Mouse (Mus musculus) left cerebral cortex, adult 8-10 months (tissue): ENCODE data around the gene Clec16a. TPM values are rescaled to one million over a fixed set of nuclear protein-coding genes. Genes with fewer than 3 reads are reported as not detected.

Experiments used
- DNase-seq, 2 experiments: peaks; one replicate each; pipeline ENCODE4 v3.0.0; 2022; ENCODE audit warnings: low spot score in 2 of 2
- total RNA-seq, 4 experiments: library from RNA; stranded (reverse); gene quantifications; 2 replicates each; pipeline ENCODE4 v1.2.4; 2022

Gene Clec16a
- total RNA-seq, 4 experiments from 2014 or later: 89.8 to 97.2 (median 91.2) TPM

DNA sequence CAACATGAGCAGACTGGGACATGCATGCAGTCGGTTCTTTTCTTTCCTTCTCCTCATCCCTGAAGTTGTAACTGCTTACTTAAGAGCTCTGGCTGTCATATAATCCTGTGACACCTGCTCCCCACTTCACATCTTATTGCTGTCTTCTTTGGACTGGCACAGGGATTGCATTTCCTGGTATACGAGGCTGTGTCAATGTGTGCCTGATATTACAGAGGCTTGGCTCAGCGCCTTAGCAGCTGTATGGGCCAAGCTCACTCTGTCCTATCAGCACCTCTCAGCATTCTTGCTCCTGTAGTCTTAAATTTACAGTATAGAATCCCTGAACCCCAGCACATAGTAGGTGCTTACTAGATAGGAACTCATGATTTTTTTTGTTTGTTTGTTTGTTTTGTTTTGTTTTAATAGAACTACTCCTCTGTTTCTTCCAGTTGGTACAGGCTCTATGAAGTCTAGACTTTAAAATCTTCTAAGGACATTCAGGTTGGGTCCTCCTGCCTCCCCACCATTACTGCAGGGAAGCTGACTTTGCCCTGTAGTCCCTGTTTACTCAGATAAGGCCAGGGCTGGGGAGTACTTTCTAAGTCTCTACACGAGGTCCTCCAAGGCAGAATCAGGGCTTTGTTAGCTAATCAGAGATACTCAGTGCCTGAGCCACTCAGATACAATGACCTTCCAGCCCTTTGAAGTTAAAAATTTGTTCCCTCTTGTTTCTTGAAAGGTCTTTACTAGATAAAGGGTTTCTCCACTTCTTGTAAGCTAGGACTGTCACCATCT, 97.9 kb downstream of the Clec16a start:
- DNase-seq: no peak

DNA sequence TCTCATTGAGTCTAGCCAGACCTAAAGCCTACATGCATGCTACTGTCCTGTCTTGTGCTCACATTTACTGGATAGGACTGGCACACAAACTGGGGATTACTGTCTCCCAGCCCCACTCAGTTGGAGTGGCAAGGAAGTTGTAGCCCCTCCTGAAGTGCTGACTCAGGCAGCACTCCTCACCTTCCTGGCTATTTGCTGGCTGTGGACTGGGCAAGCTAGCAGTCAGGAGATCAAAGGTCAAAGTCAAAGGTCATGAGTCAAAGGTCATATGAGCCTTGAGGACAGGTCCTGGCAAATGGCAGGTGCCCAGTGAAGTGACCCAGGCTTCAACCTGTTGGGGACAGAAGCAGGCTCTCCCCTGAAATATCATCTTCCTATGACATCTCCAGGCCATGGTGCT, 99.1 kb downstream of the Clec16a start:
- no peak for DNase-seq

DNA sequence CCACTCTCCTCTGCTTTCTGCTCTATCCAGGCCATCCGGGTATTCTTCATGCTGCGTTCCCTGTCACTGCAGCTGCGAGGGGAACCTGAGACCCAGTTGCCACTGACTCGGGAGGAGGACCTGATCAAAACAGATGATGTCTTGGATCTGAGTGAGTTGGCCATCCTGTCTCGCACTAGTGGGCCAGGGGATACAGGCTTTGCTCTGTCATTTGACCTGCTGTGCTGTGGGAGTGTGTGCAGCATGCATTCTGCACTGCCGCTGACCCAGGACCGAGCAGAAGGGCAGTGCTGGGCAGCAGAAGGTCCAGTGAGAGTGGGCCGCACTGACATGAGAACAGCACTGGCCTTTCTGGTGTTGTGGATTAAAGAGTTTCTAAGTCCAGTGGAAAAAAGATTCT, 99.6 kb downstream of the Clec16a start:
- DNase-seq: no peak

DNA sequence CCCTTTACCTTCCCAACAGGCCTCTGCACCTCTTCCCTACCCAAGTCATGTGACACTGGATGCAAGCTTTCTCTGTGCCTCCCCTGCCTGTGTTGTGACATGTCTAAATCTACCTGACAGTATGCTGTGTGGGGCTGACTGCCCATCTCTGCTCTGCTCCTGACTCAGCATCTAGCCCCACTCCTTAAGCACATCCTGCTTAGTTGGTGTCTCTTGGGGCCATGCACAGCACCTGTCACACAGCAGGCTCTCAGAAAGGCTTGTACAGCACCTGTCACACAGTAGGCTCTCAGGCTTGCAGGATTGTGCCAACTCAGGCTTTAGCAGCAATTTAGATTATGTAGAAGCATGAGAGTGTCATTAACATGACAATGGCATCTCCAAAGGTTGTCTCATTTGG, 106.7 kb downstream of the Clec16a start:
- DNase-seq: no peak

DNA sequence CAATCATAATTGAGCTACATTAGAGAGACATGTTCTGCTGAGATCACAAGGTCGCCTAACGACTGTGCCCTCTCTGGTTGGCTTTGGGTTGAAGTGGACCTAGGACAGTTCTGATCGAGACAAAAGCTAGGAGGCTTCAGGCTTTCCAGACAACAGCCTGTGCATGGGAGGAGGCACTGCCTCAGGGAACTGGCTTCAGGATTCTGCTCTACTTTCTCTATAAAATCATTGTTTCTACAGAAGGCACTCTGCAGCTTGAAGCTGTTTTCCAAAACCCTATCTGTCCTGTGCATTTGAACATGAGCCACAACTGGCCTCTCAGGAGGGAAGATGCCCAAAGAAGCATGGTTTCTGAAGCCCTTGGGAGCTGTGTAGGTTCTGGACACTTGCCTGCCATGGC, 107.8 kb downstream of the Clec16a start:
- DNase-seq: no peak

DNA sequence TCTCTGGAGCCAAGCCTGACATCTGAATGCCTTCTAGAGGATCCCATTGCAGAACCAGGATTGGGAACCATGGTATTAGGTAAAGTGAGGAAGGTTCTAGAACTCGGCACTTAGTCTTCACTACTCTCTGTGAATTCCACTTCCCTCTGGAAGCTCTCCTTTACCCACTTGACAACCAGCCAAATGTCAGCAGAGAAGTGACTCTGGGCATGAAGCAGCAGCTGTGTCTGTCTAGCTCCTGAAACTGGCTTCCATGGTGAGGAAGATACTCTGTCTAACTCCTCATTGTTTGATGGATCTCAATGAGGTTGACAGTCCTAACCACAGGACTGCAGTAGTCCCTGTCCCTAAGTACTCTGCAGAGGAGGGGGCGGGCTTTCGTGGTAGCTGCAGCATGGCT, 110.1 kb downstream of the Clec16a start:
- no peak for DNase-seq

DNA sequence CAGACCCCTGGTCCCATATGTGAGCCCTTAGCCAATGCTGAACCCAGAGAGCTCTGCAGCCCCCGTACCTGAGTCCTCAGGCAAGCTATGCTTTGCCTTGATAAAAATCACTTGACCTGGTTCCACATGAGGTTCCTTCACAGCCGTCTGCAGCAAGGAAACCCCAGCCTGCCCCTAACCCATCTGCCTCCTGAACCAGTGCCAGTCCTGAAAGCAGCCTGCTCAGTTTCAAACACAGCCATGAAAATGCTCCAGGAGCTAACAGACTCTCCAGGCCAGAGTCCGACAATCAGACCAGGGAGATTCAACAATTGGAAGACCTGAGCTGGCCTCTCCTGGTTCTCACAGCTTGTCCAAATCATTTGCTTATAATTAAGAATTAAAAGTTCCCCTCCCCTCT, 110.8 kb downstream of the Clec16a start:
- DNase-seq: no peak

DNA sequence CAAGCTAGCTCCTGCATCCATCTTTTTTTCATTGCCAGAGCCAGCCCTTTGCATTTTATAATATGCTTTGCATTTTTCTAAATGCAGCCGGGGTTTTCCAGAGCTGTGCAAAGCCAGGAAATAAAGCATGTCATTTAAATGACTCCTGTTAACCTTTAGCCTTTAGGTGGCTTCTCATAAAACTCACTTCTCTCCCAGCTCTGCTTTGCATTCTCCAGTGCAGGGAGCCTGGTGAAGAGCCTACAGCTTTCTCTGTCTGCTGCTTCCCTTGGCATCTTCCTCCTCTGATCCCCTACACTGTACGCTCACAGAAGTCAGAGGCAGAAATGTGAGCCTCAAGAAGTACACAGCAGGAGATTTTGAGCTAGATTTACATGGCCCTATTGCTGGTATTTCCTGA, 111.3 kb downstream of the Clec16a start:
- no peak for DNase-seq

DNA sequence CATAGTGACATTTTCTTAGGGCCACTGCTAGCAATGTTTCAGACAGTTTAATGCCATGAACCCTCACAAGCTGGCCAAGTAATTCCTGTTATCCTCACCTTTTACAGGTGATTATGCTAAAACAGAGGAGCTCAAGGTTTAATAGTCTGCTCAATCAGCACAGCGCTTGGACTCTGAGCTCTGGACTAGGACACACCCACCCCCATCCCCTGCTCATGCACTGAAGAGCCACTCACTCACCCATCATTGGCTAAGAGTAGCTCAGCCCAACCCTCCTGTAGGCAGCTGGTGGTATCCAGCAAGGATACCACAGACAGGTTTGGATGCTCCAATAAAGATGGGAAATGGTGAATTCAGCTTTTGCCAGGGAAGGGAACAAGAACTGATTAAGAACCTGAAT, 111.8 kb downstream of the Clec16a start:
- DNase-seq: no peak

DNA sequence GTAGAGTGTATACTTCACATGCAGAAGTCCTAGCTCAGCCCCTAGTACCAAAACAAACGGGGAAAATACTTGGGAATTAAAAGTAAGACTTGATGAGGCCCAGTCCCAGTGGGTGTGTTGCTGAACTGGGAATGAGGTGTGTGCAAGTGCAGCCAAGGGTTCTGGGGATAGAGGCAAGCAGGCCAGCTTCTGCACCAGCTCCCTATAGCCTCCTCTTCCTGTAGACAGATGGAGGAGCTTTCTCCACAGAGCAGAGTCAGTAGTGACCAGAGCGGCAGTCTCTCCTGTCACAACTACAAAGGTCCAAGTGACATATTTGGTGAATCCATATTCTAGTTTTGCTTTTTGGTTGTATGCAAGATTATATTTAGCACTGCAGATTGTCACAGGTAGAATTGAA, 114.1 kb downstream of the Clec16a start:
- no peak for DNase-seq

DNA sequence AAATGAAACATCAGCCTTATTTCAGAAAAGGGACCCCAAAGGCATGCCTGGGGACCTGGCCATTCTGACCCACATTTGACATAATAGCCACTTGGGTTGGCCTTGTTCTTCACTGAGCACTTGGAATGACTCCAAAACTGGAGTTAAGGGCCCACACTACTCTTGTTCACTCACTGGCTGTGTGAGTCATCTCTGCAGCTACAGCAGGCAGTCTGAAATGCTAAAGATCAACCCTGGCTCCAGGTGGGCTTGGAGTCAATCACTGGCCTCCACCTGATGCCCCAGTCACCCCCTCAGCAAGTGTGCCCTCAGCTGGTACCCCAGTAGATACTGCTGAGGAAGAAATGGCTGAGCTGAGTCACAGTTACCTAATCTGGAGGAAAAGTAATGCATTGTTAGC, 115.4 kb downstream of the Clec16a start:
- peak in 1 of 2 experiments; percentile 32 for DNase-seq

DNA sequence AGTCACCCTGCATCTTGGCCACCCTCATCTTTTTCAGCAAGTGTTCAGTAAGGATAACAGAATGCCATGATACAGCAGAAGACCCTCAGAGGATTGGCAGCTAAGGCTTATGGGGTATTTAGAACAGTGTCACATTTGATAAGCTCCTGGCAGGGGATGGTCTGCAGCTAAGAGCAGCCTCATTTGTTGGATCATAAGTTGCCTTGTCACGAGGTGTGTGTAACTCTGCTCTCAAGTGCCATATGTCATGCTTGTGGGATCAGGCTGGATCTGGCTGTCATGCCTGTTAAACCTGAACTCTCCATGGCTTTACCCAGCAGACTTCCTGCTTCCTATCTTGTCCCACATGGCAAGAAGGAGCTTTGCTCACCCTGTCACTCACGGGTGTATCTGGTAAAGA, 116.2 kb downstream of the Clec16a start:
- DNase-seq: no peak

DNA sequence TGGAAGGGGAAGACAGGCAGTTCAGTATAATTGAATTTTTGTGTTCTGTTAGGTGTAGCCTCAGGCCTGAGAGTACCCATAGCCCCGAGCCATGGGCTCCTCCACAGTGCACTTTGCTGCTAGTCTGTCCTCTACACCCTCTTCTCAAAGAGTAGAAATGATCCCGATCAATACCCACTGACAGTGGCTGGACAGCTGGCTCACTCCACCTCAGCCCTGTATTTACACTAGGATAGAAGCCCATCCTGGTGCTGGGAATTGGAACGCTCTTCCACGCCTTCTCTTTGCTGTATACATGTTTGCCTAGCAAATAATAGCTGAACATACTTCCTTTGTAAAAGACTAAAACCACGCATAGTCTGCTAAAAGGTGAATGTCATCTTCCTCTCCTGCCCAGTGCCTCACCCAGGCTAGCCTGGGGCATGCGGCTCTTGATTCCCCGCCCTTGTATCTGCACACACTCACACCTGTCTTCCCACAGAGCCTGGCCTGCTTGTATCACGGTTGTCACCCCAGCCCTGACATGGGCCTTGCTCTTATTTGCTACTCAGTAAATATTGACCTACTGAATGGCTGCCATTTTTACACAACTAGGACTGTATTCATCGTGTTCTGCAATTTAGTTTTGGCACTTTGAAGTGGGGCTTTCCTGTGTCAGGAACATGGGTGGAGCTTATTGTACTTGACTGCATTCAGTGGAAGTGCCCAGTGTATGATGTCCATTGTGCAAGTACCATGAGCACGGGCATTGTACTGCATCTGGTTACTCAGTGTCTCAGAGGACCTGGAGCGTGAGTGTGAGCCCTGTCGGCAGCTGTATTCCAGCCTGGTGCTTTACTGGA, 119.0 kb downstream of the Clec16a start:
- no peak for DNase-seq

DNA sequence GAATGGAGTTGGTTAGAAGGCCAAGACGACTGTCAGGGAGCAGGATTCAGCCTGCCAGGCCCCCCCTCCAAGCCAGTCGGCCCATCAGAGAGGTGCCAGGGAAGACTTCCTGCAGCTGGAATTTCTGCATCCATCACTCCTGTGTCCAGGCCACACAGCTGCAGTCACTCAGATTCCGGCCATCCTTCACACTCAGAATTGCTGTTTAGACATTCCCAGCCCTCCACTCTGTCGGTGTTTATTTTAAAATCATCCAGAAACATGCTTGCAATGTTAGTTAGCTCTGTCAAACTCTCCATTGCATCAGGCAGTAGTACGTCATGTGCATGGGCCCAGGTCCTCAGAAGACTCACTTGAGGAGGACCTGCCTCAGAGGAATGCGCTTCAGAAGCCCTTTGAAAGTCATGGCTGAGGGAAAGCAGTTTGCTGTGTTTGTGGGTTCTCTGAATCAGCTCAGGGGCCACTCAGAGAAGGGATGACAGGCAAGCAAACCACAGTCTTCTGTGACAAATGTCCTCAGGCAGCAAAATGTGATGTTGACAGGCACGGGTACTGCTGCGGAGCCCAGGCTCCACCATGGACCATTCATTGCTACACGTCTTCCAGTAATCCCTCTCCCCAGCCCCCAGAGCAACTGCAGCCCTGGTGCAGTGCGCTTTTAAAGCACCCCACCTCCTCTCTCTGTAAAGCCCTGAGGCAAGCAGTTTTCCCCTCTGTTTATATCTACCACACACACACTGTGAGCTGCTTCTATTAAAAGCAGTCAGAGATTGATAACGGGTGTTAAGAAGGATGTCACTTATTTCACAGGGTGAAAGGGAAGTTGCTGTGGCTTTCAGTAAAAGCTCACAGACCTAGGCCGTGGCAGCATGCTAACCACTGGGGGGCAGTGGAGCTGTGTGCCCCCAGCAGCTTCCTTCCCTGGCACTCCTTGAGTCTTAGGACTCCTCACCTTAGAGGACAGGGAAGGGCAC, 120.1 kb downstream of the Clec16a start:
- no peak for DNase-seq

DNA sequence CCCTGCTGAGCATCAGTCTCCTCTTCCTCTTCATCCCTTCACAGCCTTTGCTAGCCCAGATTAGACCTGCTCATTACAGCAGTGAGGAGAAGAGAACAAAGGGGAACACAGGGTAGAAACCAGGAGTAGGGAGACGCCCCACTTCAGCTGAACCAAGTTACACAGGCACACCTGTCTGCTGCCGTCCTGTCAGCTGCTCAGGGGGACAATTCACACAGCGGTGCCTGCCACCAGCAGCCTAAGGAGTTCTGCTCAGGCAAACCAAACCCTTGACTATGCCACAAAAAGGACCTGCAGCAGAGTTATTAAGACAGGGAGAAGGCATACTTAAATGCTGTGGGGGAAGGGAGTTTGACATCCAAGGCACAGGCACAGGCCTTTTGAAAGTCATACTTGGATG, 121.6 kb downstream of the Clec16a start:
- DNase-seq: no peak

DNA sequence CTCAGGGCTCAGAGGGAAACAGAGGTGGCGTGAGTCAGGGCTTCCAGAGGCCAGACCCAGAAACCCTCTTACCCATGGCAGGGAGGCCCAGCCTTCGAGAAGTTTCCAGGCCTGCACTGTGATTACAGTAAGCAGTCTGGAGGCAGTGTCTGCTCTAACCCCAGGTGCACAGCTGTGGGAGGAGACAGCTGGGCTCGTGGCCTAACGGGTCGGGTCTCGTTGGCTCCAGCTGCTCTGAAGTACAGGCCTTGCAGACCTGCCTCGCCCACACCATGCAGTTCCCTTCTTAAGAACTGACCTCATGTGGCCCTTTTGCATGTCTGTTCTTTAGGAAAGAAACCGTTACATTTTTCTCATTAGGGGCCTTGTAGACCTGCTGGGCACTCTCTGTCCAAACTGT, 123.3 kb downstream of the Clec16a start:
- no peak for DNase-seq

DNA sequence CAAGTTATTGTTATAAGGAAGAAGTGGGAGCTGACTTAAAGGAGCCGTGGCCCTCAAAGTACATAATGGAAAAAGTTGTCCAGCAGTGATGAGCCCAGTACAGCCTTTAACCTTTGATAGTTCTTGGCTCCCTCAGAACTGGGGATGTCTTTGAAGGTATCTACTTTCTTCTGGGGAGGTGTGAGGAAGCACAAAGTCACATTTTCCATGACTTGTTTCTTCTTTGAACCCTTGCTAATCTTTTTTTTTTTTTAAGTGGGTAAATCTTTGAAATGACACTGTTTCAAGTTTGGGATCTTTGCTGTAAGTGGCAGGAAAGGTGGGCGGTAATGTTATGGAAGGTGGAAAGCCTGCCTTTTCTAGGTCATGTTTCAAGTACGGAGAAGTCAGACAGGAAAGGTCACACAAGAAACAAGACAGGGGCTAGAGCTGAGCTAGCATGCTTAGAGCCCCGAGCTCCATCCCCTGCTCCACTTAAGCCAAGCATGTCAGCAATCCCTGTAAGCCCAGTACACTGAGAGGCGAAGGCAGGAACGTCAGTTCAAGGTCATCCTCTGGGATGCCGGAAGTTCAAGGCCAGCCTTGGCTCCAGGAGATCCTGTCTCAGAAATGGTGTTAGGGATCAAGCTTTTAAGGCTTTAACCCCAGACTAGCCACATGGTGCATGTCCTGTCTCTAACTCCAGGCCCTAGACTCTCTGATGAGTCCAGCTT, 124.0 kb downstream of the Clec16a start:
- DNase-seq: no peak

DNA sequence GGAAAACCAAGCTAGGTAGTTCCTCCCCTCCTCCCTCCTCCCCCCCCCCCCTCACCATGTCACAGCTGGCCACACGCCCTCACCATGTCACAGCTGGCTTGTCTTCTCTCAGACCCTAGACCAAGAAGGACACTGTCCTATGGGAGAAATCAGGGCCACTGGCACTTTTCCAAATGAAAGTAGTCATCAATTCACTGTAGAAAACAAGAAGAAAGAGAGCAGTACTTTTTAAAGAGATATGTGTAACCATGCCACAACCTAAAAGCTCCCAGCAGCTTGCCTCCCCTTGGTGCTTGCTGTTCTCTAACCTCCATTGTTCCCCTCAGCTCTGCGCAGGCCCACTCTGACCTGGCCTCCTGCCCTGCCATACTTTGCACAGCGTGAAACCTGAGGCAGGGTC, 124.8 kb downstream of the Clec16a start:
- DNase-seq: no peak

DNA sequence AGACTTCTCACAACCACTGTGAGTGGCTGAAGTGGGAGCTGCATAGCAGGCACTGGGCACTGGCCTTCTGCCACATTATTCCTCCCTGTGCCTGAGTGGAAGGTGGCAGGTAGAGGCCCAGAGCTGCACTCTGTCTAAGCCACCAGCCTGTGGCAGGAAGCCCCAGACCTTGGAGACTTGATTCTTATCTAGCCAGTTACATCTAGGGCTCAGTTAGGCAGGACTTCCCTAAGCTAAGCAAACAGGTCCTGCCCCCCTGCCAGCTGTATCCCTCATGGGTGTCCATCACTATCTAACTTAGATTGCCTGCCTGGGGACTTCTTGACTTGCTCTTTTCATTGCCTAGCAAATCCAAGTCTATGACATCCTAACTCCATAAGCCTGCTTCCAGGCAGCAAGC, 127.4 kb downstream of the Clec16a start:
- no peak for DNase-seq

DNA sequence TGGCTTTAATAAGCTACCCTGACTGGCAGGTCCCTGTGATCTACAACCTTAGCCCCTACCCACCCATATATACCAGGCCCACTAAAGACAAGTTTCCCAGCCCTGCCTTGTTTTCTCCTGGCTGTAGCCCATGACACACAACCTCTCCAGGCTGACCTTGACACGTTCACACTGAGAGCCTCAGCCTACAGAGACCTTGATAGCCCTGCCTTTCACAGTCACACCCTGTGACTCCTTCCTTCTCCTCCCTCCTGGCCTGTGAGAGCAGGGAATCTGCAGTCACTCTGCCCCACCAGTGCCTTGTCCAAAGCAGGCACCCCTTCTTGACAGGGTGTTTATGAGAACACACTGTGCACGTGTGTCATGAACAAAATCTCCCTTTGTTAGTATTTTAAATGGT, 128.9 kb downstream of the Clec16a start:
- no peak for DNase-seq

DNA sequence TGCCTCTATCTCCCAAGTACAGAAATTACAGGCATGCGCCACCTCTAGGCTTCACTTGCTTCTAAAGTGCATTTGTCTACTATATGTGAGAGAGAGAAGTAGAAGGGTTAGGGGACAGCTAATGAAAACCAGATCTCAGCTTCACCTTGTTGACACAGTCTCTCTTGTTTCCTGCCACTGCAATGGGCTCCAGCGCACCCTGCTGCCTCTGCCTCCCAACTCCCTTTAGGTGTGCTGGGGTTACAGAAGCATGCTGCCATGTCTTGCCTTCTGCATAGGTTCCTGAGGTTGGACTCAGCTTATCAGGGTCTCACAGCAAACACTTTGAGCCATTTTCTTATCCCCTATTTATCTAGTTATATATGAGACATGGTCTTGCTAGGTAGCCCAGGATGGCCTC, 129.8 kb downstream of the Clec16a start:
- DNase-seq: no peak
